Mouse (Mus musculus) ovary, postnatal 14 days (tissue): ENCODE results near the gene Fam98c.
"Not testable (repeated sequence)": the region's sequence is repeated elsewhere in the genome, so short reads cannot be mapped to it uniquely, and the experiment has no call there.

ENCODE experiments used
- DNase-seq: peaks from one replicate; pipeline ENCODE4 v3.0.0; 2022; ENCODE audit warnings: low spot score

The Fam98c gene

DNA sequence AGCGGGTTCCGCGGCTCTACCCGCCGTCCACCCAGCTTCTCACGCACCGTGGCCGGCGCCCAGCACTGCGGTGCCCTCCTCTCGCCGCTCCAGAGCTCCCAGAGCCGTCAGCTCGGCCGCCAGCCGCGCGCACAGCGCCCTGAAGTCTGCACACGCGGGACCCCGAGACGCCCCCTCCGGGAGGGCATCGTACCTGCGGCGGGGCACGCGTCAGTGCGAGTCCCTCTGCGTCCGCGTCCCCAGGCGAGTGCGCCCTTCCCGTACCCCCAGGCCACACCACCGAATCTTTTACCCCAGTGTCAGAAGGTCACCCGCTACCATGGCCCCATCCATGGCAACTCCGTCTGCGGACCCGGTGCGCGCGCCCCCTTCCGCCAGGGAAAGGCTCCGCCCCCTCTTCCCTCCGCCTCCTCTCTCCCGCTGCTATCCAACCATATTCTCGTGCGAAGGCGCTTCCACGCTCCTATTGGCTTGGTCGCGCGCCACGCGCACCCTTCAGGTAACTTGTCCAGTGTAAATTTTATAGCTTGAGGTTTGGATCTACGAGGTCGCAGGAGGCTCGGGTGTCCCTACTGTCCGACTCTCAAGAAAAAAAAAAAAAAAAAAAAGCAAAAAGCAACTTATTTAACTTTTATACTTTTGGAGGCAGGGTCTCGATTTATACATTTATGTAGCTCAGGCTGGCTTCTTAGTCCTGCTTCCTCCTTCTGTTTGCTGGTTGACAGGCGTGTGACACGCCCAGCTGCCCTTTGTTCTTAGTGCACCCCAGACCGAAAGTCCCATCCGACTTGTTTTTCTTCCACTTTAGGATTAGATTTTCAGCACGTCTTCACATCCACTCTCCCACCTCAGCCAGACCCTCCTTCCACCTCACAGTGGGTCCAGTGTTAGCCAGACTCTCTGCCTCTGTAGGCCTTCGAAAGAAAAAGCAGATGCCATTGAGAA lies at the start of gene Fam98c:
Gene Fam98c (minus strand): TSS at position 397 of the 945 bp plus-strand sequence.
- DNase-seq = peak; percentile 73

DNA sequence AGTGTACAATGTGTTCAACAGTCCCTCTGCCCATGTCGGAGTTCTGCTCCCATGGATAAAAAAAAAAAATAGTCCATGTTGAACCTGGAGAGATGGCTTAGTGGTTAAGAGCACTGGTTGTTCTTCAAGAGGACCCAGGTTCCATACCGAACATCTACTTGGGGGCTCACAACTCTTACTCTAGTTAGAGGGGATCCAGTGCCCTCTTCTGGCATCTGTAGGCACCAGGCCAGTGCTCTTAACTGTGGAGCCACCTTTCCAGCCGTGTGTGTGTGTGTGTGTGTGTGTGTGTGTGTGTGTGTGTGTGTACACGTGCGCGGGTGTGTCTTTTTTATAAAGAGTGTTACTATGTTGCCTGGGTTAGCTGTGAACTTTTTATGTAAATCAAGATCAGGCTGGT lies 46.5 kb upstream of the Fam98c start:
- no peak for DNase-seq

DNA sequence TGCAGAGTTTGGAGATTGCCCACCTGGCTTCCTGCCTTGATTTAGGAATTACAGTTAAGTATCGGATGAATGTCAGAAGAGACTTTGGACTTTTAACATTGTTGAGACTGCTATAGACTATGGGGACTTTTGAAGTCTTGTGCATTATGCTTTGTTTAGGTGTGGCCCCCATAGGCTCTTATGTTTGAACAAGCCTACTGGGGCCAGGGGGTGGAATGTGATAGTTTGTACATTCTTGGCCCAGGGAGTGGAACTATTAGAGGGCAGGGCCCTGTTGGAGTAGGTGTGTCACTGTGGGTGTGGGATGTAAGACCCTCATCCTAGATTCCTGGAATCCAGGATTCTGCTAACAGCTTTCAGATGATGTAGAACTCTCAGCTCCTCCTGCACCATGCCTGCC lies 38.2 kb upstream of the Fam98c start:
- not testable (repeated sequence) for DNase-seq

GRCm38 (mm10) chr7:29181323-29181722 lies 25.3 kb upstream of the Fam98c start:
- DNase-seq = not testable (repeated sequence)

DNA sequence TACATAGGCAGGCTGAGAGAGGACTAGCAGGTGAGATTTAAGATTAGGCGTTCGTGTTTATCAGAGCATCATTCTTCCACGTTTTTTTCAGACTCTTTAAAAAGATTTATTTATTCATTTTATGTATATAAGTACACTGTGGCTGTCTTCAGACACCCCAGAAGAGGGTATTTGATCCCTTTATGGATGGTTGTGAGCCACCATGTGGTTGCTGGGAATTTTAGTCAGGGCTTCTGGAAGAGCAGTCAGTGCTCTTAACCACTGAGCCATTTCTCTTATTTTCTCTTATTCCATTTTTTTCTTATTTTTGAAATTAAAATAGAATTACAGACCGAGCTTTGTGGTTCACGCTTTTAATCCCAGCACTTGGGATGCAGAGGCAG lies 24.8 kb upstream of the Fam98c start:
- no peak for DNase-seq

GRCm38 (mm10) chr7:29180077-29180853 lies 24.2 kb upstream of the Fam98c start, which contains the start of gene Psmd8:
Gene Psmd8, minus strand, starts transcription at chr7:29180701.
- DNase-seq = peak; percentile 91

- DNase-seq = no peak
Measured at GRCm38 (mm10) chr7:29179323-29179722, 23.3 kb upstream of the Fam98c start.

- no peak for DNase-seq
Measured at GRCm38 (mm10) chr7:29178106-29178505, 22.1 kb upstream of the Fam98c start.

- DNase-seq = no peak
Measured at GRCm38 (mm10) chr7:29172390-29173016, 16.5 kb upstream of the Fam98c start.

DNA sequence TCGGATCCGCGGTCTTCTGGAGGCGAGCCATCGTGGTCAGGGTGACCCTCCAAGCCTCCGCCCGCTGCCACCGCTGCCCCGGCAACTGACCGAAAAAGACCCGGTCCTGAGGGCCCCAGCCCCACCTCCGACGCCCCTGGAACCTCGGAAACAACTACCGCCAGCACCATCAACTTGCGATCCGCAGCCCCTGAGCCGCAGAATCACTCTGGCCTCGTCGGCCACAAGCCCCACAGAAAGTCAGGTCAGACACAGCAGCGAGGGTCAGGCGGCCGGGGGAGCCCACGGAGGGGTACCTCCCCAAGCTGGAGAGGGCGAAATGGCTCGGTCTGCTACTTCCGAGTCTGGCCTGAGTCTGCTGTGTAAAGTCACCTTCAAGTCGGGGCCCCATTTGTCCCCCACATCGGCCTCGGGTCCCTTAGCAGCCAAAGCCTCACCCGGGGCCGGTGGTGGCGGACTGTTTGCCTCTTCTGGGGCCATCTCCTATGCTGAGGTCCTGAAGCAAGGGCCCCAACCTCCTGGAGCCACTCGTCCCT lies 15.6 kb upstream of the Fam98c start:
- DNase-seq = no peak

DNA sequence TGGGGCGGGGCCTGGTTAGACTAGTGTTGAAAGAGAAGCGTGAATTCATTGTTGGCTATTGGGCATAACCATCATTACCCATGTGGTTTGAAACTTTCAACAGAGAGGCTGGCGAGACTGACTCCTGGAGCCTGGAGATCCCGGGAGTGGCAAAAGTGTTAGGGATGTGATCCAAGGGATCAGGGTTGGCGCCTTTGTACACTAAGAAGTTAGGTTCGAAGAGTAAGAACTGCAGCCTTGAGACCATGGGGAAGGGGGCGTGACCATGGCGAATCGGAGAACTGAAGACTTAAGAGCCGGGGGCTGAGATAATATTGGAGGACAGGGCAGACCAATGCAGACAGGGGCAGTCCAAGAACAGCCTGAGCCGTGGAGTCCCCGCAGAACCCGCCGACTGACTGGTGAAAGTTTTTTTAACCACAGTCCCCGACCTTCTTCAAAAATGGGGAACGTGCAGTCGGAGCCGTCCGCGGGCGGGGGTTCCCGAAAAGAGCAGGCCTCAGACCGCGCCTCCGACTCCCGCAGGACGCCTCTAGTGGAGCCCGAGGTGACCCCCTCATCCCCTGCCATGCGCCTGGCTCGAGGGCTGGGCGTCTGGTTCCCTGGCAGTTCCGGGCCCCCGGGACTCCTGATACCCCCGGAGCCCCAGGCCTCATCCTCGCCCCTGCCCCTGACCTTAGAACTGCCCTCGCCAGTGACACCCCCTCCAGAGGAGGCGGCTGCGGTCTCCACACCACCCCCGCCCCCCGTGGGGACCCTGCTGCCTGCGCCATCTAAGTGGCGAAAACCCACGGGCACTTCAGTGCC lies 14.9 kb upstream of the Fam98c start:
- no peak for DNase-seq

DNA sequence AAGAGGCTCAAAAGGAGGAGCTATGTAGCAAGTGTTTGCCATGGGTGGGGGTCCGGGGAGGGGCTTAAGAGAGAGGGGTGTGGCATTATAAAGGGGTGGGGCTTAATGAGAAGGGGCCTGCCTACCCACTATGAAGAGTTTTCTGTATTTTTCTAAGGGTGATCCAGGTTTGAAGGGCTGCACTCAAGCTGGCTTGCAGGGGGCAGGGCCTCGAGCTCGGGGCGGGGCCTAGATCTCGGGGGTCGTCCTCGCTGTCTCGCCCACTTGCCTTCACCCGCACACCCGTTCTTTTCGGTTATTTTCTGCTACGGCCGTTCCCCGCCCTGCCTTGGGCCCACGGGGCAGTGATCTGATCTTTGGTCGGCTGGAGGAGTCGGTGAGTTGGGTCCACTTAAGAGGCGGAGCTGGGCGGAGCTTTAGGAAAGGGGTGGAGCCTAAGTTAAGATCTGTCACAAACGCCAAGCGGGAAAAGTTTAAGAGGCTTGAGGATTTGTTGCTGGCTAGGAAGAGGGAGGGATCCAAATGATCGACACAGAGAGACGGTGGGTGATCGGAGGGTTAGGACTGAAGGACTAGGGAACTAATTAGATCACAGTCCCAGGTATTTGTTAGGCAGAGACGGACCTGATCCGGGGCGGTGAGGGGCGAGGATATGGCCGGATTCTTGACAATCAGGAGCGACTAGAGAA lies 14.2 kb upstream of the Fam98c start, which contains the start of the genes Ggn and Spred3:
Gene Ggn (plus strand): TSS at position 145 of the 689 bp plus-strand sequence.
Gene Spred3 (minus strand): TSS at position 346 of the 689 bp plus-strand sequence.
- peak; percentile 69 for DNase-seq

GRCm38 (mm10) chr7:29169231-29170065 lies 13.4 kb upstream of the Fam98c start:
- DNase-seq = peak; percentile 57

DNA sequence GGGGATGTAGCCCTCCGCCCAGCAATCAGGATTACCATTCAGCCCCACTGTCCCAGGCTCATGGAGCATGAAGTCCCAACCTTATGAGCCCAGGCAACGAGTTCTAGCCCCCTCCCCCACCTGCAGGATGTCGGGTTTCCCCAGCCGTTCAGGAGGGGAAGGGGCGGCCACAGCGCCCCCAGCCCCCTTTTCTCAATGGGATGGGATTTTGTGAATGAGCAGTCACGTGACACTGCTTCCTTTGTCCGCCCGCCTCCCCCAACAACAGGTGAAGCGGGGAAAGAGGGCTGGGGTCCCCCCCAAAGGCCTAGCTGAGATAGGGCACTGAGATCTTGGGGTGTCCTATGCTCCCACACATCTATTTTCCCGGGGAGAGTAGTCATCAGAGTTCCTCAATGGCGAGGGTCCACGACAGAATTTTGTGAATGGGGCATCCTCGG lies 12.8 kb upstream of the Fam98c start:
- DNase-seq = no peak

GRCm38 (mm10) chr7:29168121-29168695 lies 12.2 kb upstream of the Fam98c start:
- no peak for DNase-seq

- DNase-seq = no peak
Measured at GRCm38 (mm10) chr7:29167656-29168055, 11.6 kb upstream of the Fam98c start.

DNA sequence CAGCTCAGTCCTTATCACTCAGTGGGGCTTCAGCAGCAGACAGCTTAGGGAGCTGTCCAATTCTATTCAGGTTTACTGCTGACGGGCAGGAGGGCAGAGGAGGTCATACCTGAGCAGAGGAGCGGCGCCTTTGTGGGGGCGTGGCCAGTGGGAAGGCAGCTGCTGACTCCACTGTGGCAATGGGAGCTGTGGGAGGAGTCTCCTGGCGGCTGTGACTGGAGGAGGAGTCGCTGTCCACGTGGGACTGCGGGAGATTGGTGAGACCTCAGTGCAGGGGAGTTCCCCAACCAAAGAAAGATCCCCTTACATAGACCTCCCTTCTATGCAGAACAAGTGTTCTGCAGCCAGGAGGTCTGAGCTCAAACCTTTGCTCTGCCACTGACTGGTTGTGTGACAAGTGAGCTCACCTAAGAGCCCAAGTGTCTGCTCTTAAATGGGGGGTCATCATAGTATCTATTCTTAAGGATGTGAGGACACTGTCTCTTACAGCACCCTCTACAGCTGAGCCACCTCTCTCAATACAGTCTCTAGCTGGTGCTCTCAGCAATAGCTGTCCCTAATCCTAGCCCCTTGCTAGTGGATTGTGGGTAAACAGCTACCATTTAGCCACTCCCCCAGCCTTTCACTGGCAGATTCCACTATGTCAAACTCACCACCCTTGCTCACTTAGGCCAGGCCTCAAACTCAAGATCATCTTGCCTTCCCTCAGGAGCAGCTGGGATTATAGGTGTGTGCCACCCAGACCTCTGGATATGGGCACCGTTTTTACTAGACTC lies 6.9 kb upstream of the Fam98c start:
- no peak for DNase-seq

GRCm38 (mm10) chr7:29162294-29162693 lies 6.3 kb upstream of the Fam98c start:
- no peak for DNase-seq
